Mouse (Mus musculus) stomach, postnatal 0 days (tissue): ENCODE measurements around the gene Pdia6. TPM values are rescaled to one million over a fixed set of nuclear protein-coding genes. Genes with fewer than 3 reads are reported as not detected.

Source experiments
- ATAC-seq: fragments of 200-750 bp; cut with Nextera tagmentation; 2 replicates; pipeline ENCODE4 v1.8.0; 2017; ENCODE audit not compliant: low FRiP score, low TSS enrichment
- DNase-seq: peaks from one replicate; pipeline ENCODE4 v3.0.0-alpha.2; 2016; ENCODE audit warnings: low spot score
- H3K27ac ChIP-seq: fragments of 300-500 bp; sonication (generic); replicated peaks from 2 replicates; pipeline ENCODE4 v1.5.1; 2014; ENCODE audit warnings: mild to moderate bottlenecking, control low read depth
- H3K27me3 ChIP-seq: fragments of 300-500 bp; sonication (generic); 2 replicates; pipeline ENCODE4 v1.6.1; 2014; ENCODE audit warnings: low read length; ENCODE audit not compliant: control insufficient read depth, insufficient read depth
- H3K36me3 ChIP-seq: fragments of 300-500 bp; sonication (generic); 2 replicates; pipeline ENCODE4 v1.6.1; 2014; ENCODE audit warnings: low read length, mixed read lengths; ENCODE audit not compliant: control insufficient read depth, insufficient read depth
- H3K4me1 ChIP-seq: fragments of 300-500 bp; sonication (generic); replicated peaks from 2 replicates; pipeline ENCODE4 v1.6.1; 2014; ENCODE audit warnings: antibody characterized with exemption; ENCODE audit not compliant: control insufficient read depth, insufficient read depth
- H3K4me2 ChIP-seq: fragments of 300-500 bp; sonication (generic); replicated peaks from 2 replicates; pipeline ENCODE4 v1.6.1; 2014; ENCODE audit warnings: low read depth, mild to moderate bottlenecking, control low read depth, moderate library complexity
- H3K4me3 ChIP-seq: fragments of 300-500 bp; sonication (generic); 2 replicates; pipeline ENCODE4 v1.5.1; 2014; ENCODE audit warnings: low read depth, low read length, control low read depth
- H3K9ac ChIP-seq: fragments of 300-500 bp; sonication (generic); 2 replicates; pipeline ENCODE4 v1.6.1; 2014; ENCODE audit warnings: mild to moderate bottlenecking, low read length, control low read depth, mixed read lengths
- H3K9me3 ChIP-seq: fragments of 300-500 bp; sonication (generic); 2 replicates; pipeline ENCODE4 v1.6.1; 2016; ENCODE audit warnings: low read length; ENCODE audit not compliant: control insufficient read depth
- CTCF ChIP-seq: IDR thresholded peaks from 2 replicates; pipeline ENCODE4 v1.5.1; 2016; ENCODE audit warnings: antibody characterized with exemption, low read depth, mild to moderate bottlenecking, moderate library complexity
- EP300 ChIP-seq: optimal IDR thresholded peaks from 2 replicates; pipeline ENCODE3; 2016; ENCODE audit warnings: antibody characterized with exemption
- WGBS: fragments of 180-500 bp; shearing (Covaris S2); extraction: QIAGEN DNeasy Blood & Tissue Kit; methylation state at CpG from one replicate; pipeline ENCODE4 v1.1.7; 2014; 5-methylcytosine and 5-hydroxymethylcytosine counted together
- polyA plus RNA-seq: library from polyadenylated mRNA; unstranded; fragments of >200 nt; fragmentation: Nextera tagmentation; extraction: Ambion mirVana; gene quantifications from 2 replicates; pipeline ENCODE4 v1.2.1, GENCODE M21; 2015

Gene Pdia6
- polyA plus RNA-seq, 1 experiment from 2014 or later, result 375 TPM

- H3K27me3 ChIP-seq, result no peaks in the 10 kb centered on the region
Measured at GRCm38 (mm10) chr12:17255602-17256001, 10.7 kb upstream of the Pdia6 start.

GRCm38 (mm10) chr12:17256905-17257304 is 9.4 kb upstream of the Pdia6 start:
- Histone ChIP-seq H3K9ac (no peak overlapping the region), H3K4me1 (no peaks in the 10 kb centered on the region), H3K36me3 (no peaks in the 10 kb centered on the region), H3K4me3 (no peak overlapping the region), H3K27ac (no peak overlapping the region), H3K4me2 (no peak overlapping the region), H3K27me3 (no peaks in the 10 kb centered on the region), H3K9me3 (no peaks in the 10 kb centered on the region)
- 3% methylated on average over 8 of the region's 10 CpGs for WGBS
- 0 out of 2 replicates have a peak, but pooled peaks have one; percentile 58 for ATAC-seq
- TF ChIP-seq EP300, result no peak
- peak; percentile 85 for TF ChIP-seq CTCF
- peak; percentile 56 for DNase-seq

More at GRCm38 (mm10) chr12:17255602-17256001, 10.7 kb upstream of the Pdia6 start:
- peak; percentile 38 for TF ChIP-seq CTCF
- no peak for TF ChIP-seq EP300
- Histone ChIP-seq H3K9me3 (no peaks in the 10 kb centered on the region), H3K9ac (no peak overlapping the region), H3K4me2 (no peak overlapping the region), H3K4me3 (no peak overlapping the region), H3K27ac (no peak overlapping the region), H3K4me1 (no peaks in the 10 kb centered on the region), H3K36me3 (no peaks in the 10 kb centered on the region)
- DNase-seq (no peak), ATAC-seq (no peak)
- WGBS, result 82% methylated on average over 6 of the region's 6 CpGs

- Histone ChIP-seq H3K9ac (no peak overlapping the region), H3K4me3 (no peak overlapping the region), H3K4me1 (no peaks in the 10 kb centered on the region), H3K27me3 (no peaks in the 10 kb centered on the region), H3K27ac (no peak overlapping the region), H3K36me3 (no peaks in the 10 kb centered on the region), H3K4me2 (no peak overlapping the region), H3K9me3 (no peaks in the 10 kb centered on the region)
- DNase-seq (no peak), ATAC-seq (peak; percentile 28; the same call in 1 of the 2 replicates)
- WGBS, result 87% methylated on average over 7 of the region's 7 CpGs
- TF ChIP-seq CTCF, result no peak
- no peak for TF ChIP-seq EP300
Measured at GRCm38 (mm10) chr12:17258431-17258830, 7.9 kb upstream of the Pdia6 start.

- 90% methylated on average over 3 of the region's 3 CpGs for WGBS
- no peak for DNase-seq
- Histone ChIP-seq H3K4me2 (no peak overlapping the region), H3K36me3 (no peaks in the 10 kb centered on the region), H3K4me3 (no peak overlapping the region), H3K9me3 (no peaks in the 10 kb centered on the region), H3K4me1 (no peaks in the 10 kb centered on the region), H3K9ac (no peak overlapping the region), H3K27ac (no peak overlapping the region), H3K27me3 (no peaks in the 10 kb centered on the region)
- TF ChIP-seq CTCF, result no peak
- no peak for TF ChIP-seq EP300
- ATAC-seq, result no peak
Measured at GRCm38 (mm10) chr12:17261005-17261404, 5.3 kb upstream of the Pdia6 start.

GRCm38 (mm10) chr12:17263881-17264280 is 2.5 kb upstream of the Pdia6 start:
- no peak for DNase-seq
- WGBS, result 80% methylated on average over 3 of the region's 3 CpGs
- Histone ChIP-seq H3K4me3 (no peak overlapping the region), H3K27me3 (no peaks in the 10 kb centered on the region), H3K4me1 (peaks cover 4% of the 10 kb centered on the region; the same call in 1 of the 2 replicates), H3K9me3 (no peaks in the 10 kb centered on the region), H3K9ac (no peak overlapping the region), H3K36me3 (no peaks in the 10 kb centered on the region), H3K27ac (no peak overlapping the region), H3K4me2 (no peak overlapping the region)
- no peak for TF ChIP-seq EP300
- TF ChIP-seq CTCF, result no peak
- ATAC-seq, result no peak

GRCm38 (mm10) chr12:17264826-17265225 is 1.5 kb upstream of the Pdia6 start:
- TF ChIP-seq CTCF, result no peak
- TF ChIP-seq EP300, result no peak
- H3K4me3 ChIP-seq, result no peak overlapping the region
- H3K36me3 ChIP-seq, result no peaks in the 10 kb centered on the region
- peaks cover 4% of the 10 kb centered on the region; the same call in 1 of the 2 replicates for H3K4me1 ChIP-seq
- H3K4me2 ChIP-seq, result no peak overlapping the region
- no peaks in the 10 kb centered on the region for H3K9me3 ChIP-seq
- H3K27me3 ChIP-seq, result no peaks in the 10 kb centered on the region
- 78% methylated on average over 2 of the region's 2 CpGs for WGBS
- DNase-seq (no peak), ATAC-seq (no peak)
- no peak overlapping the region for H3K9ac ChIP-seq
- H3K27ac ChIP-seq, result no peak overlapping the region
